Mouse (Mus musculus) erythroblast, embryonic 14.5 days (primary cell): ENCODE results near the gene Fv1.

Experiments used
- GATA1 ChIP-seq: IDR thresholded peaks from 2 replicates; pipeline ENCODE4 v1.6.1; 2012; ENCODE audit warnings: low read length, inconsistent platforms, mixed read lengths
- TAL1 ChIP-seq: IDR thresholded peaks from 3 replicates; pipeline ENCODE4 v1.6.1; 2012; ENCODE audit warnings: low read length, inconsistent platforms, mixed read lengths

GRCm38 (mm10) chr4:147878537-147878936 is 9.8 kb downstream of the Fv1 start:
- TF ChIP-seq GATA1 (no peak), TAL1 (no peak)
